ENCODE assay signal across 3 mouse cellular contexts in genomic region chr4:133005885-133006451, GRCm38 (mm10). TPM values are rescaled to one million over a fixed set of nuclear protein-coding genes. Genes with fewer than 3 reads are reported as not detected.
"Had no signal": no experiment of that assay in that cellular context is flagged by ENCODE, and none has a peak within 500 bp of the region (broad histone marks: within the 10 kb centered on the region; RNA-seq: fewer than 3 reads in every experiment).

No protein-coding gene starts in this region.

RNA-seq across cellular contexts. Expression of gene Fgr, which starts 32.1 kb away (rescaled TPM):
- total RNA-seq: layer of hippocampus, postnatal 14 days had no signal
- polyA plus RNA-seq: hindbrain, embryonic 10.5 days; hindbrain, embryonic 13.5 days had no signal
